Mouse (Mus musculus) bone marrow macrophage, adult 2 months (primary cell): ENCODE measurements around the gene Galk1.

ENCODE experiments used
- CTCF ChIP-seq: IDR thresholded peaks from 2 replicates; pipeline ENCODE4 v1.5.1; 2012; ENCODE audit warnings: low read depth, mild to moderate bottlenecking, low read length, moderate library complexity
- POLR2A ChIP-seq: IDR thresholded peaks from 2 replicates; pipeline ENCODE4 v1.6.1; 2012; ENCODE audit warnings: mild to moderate bottlenecking, low read depth, low read length, borderline replicate concordance

GRCm38 (mm10) chr11:116049610-116050009 lies 37.1 kb upstream of the Galk1 start:
- TF ChIP-seq CTCF (no peak), POLR2A (no peak)
